ENCODE assay signal across 7 mouse cellular contexts in genomic region chr4:125066490-125067370, GRCm38 (mm10). TPM values are rescaled to one million over a fixed set of nuclear protein-coding genes. Genes with fewer than 3 reads are reported as not detected.
A peak's percentile ranks its signal among the peaks of the same experiment; 100 is the strongest.
DNase-seq lines count a peak whose midpoint lies in the region; ATAC-seq lines count a peak whose summit lies in the region.

TSS of gene Snip1 (plus strand) at chr4:125066672.

- H3K4me3 ChIP-seq in limb, embryonic 10.5 days = peak within 1 kb of the TSS; percentile 97
- peak within 1 kb of the TSS; percentile 93 for H3K4me3 ChIP-seq in midbrain, embryonic 13.5 days (replicated peaks)

- peak; percentile 92 for DNase-seq in adrenal gland, adult 8-10 months
- peak; percentile 93 for DNase-seq in embryo, embryonic 9.5 days (ENCODE audit: extremely low spot score)
- peak; percentile 94 for DNase-seq in kidney, adult 11 months
- DNase-seq in limb, embryonic 10.5 days (ENCODE audit: low spot score) = peak; percentile 98
- peak; percentile 88 for DNase-seq in spleen, adult 12 weeks (ENCODE audit: low spot score)

- H3K27ac ChIP-seq in limb, embryonic 10.5 days = peak within 1 kb of the TSS; percentile 86
- H3K27ac ChIP-seq in midbrain, embryonic 13.5 days = peak within 1 kb of the TSS; percentile 62

- peak; percentile 90 for ATAC-seq in granulocyte monocyte progenitor cell, adult 5-6 weeks (replicated peaks; ENCODE audit: poor library complexity, severe bottlenecking)
- peak; percentile 94 for ATAC-seq in midbrain, embryonic 13.5 days

- peak within 1 kb of the TSS; percentile 95 for H3K4me2 ChIP-seq in midbrain, embryonic 13.5 days (replicated peaks)

- peak within 1 kb of the TSS; percentile 90 for H3K9ac ChIP-seq in midbrain, embryonic 13.5 days (replicated peaks)

- H3K9me3 ChIP-seq in limb, embryonic 10.5 days (replicated peaks) = no peaks in the 10 kb centered on the region
- no peaks in the 10 kb centered on the region for H3K9me3 ChIP-seq in midbrain, embryonic 13.5 days

- H3K4me1 ChIP-seq in limb, embryonic 10.5 days = peaks cover 23% of the 10 kb centered on the region
- H3K4me1 ChIP-seq in midbrain, embryonic 13.5 days (replicated peaks) = peaks cover 20% of the 10 kb centered on the region

- H3K27me3 ChIP-seq in limb, embryonic 10.5 days (ENCODE audit: low read depth, poor library complexity, severe bottlenecking) = peaks cover 20% of the 10 kb centered on the region; the same call in 1 of the 2 replicates
- H3K27me3 ChIP-seq in midbrain, embryonic 13.5 days = peaks cover 5% of the 10 kb centered on the region; the same call in 1 of the 2 replicates

- 1% methylated on average over 78 of the region's 78 CpGs for WGBS in limb, embryonic 10.5 days
- WGBS in midbrain, embryonic 13.5 days = under 1% methylated on average over 74 of the region's 78 CpGs

- peaks cover 38% of the 10 kb centered on the region for H3K36me3 ChIP-seq in limb, embryonic 10.5 days
- peaks cover 36% of the 10 kb centered on the region for H3K36me3 ChIP-seq in midbrain, embryonic 13.5 days

RNA-seq across cellular contexts. Expression of gene Snip1, which starts in this region (rescaled TPM):
- 10 to 100 TPM; 17.2 to 20.1 (median 19.5) TPM for total RNA-seq in adrenal gland, adult 8-10 months (2022)
- total RNA-seq in granulocyte monocyte progenitor cell, adult 5-6 weeks (2014; fragmentation: Nextera tagmentation) = 23.9 and 28.5 TPM in 2 replicates
- total RNA-seq in granulocyte monocyte progenitor cell, adult 5-6 weeks (2017) = 28.5 and 30.5 TPM in 2 replicates
- polyA plus RNA-seq in limb, embryonic 10.5 days (2016; fragmentation: Nextera tagmentation; extraction: Ambion mirVana) = 35.5 and 35.7 TPM in 2 replicates
- 25.1 and 28.5 TPM in 2 replicates for polyA plus RNA-seq in midbrain, embryonic 13.5 days (2015; fragmentation: Nextera tagmentation; extraction: Ambion mirVana)

Comparison
In these comparisons a context has a peak if more than half of its experiments do, and no peak if none do; other contexts are left out.
1. Peak in every context shown above with its lines: DNase-seq, ATAC-seq, H3K4me3 ChIP-seq and H3K27ac ChIP-seq.